Mouse (Mus musculus) lung, postnatal 0 days (tissue): ENCODE results near the gene Gpr183.

Experiments
- CTCF ChIP-seq: IDR thresholded peaks from 2 replicates; pipeline ENCODE4 v1.5.1; 2016; ENCODE audit warnings: antibody characterized with exemption, mild to moderate bottlenecking
- EP300 ChIP-seq: IDR thresholded peaks from 2 replicates; pipeline ENCODE4 v1.6.1; 2016; ENCODE audit warnings: antibody characterized with exemption, mild to moderate bottlenecking, control low read depth

DNA sequence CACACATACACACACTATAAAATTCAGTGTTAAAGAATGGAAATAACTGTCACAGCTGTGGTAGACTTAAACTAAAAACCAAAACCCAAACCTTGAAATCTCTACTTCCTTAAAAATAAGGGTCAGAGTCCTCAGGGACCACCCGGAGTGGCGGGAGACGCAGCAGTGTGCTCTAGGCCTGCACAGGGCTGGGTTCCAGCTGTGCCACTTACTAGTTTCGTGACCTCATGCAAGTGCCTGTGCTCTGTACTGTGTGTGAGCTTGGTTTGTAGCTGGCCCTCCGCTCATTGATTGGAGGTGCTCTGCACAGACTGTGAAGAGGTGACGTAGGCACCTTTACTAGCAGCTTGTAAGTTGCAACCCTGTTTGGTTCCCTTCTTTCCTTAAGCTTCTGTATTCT, 55.1 kb downstream of the Gpr183 start:
- TF ChIP-seq CTCF: no peak
- TF ChIP-seq EP300: no peak
